Mouse (Mus musculus) kidney, postnatal 14 days (tissue): ENCODE measurements around the gene Fcgr1.
"Not testable (repeated sequence)": the region's sequence is repeated elsewhere in the genome, so short reads cannot be mapped to it uniquely, and the experiment has no call there.

Experiments used
- DNase-seq: peaks from one replicate; pipeline ENCODE4 v3.0.0; 2022; ENCODE audit warnings: mixed read lengths

The Fcgr1 gene

DNA sequence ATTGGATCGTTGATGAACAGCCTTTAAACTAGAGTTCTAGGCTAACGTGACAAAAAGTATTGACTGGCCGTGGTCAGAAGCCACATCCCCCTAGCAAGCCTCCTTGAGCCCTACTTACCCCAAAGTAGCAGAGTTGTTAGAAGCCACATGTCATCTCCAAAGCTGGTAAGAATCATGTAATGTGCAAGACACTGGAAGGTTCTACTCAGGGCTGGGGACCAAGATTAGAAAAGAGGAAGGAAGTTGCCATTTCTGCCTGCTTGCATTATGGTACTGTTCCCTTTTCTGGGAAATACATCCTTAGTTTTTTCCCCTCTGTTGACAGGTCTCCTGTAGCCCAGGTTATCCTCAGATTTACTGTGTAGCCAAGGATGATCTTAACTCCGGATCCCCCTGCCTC is at the start of gene Fcgr1:
Gene Fcgr1, minus strand, starts transcription at position 183 of the 400 bp plus-strand sequence.
- DNase-seq = no peak

DNA sequence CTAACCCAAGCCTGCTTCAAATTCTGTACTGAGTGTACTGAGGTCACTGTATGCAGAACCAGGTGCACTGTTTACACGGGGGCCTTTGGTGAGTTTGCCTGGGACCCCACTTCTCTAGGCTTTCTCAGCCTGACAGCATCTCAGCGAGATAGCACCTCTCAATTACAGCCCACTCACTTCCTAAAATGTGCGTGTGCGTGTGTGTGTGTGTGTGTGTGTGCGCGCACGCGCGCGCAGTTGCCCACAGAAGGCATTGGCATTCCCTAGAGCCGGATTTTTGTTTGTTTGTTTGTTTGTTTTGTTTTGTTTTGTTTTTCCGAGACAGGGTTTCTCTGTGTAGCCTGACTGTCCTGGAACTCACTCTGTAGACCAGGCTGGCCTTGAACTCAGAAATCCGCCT is 48.9 kb upstream of the Fcgr1 start:
- DNase-seq = not testable (repeated sequence)

DNA sequence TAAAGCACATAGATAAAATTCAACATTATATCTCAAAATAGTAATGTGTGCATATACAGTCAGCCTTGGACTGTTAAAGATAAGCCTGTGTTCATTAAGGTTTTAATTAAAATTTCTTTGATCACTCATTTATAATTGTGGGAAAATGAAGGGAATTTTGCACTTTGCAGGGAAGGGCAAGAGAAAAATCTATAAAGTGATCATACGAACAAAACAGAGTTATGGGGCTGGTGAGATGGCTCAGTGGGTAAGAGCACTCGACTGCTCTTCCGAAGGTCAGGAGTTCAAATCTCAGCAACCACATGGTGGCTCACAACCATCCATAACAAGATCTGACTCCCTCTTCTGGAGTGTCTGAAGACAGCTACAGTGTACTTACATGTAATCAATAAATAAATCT is 48.3 kb upstream of the Fcgr1 start:
- DNase-seq = not testable (repeated sequence)

DNA sequence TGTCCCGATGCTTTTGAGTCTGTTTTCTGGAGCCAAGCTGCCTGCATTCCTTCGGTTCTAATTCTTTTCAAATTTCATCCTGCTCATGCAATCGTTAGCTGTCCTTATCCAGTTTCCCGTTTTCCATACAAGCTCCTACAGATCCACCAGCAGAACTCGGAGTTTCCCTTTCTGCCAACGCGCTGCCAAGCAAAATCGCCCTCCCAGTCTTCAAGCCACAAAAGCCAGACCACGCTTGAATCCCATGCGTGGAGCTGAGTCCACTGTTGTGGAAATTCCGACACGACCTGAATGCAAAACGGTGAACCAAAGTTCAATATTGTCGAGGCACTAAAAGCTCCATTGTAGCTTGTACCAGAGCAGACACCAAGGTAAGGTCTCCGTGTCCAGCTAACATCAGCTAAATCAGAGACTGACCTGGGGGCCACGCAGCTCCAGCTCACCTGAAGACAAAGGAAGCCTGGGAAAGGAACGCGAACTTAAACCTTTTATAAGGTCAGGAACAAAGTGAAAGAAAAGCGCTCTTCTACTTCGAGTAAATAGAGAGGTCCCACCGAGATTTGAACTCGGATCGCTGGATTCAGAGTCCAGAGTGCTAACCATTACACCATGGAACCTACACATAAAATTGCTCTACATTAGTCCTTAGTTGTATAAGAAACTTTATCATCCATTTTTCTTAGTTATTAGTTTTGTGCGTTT is 47.0 kb upstream of the Fcgr1 start:
- no peak for DNase-seq

DNA sequence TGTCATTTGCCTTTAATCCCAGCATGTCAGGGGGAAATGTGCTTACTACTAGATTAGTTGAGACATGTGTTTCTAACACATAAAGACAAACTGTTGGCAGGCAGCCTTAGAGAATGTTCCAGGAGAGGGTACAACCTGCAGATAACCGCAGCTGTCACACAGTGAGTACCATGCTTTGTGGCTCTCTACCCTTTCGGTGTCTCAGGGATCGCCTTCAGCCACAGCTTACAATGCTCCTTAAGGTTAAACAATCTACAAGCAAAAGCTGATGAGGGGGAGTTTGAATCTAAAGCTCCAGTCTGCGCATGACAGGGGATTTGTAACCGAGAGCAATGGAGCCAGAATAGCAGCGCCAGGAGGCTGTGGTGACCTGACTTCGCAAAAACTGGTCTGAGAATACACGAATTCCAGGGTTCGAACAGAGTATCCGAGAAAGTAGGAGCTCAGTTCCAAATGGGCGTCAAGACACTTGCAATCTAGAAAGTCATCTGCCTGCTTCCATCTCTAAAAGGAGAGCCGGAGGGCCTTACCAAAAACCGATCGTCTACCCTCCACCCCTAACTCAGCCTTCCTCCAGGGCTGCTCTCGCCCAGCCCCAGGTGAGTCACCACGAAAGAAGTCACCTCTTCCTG is 45.2 kb upstream of the Fcgr1 start:
- DNase-seq = no peak

DNA sequence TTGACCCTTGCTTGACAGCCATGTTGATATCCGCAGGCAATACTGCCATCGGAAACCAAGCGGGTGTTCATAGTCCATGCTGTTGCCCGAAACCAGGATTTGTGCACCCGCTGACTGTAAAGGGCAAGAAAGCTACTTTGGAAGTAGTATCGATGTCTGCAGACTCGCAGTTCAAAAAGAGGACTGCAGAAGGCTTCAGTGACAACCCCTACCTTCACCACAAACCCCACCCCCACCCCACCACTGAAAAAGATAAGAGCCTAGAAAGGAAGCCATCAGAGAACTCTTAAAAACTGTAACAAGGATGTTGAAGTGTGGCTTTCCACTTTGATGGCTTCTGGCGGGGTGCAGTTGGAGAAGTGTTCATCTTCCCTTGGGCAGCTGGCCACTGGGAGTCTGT is 44.3 kb upstream of the Fcgr1 start:
- DNase-seq = no peak

DNA sequence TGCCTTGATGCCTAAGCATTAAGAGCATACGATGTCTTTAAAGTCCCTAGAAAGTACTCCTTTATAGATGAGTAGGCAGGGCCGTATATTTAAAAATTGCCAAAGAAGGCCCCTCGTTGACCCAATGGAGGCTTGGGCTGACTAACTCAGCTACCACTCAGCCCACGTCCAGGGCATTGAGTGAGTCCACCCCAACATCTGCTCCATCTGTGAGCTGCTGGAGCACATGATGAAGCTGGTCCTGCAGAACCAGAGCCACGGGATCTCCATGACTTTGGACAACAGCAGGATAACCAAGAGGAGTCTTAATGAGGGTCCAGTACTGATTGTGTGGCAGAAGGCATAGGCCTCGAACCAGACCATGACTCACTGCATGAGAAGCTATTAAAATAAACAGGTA is 43.5 kb upstream of the Fcgr1 start:
- no peak for DNase-seq

DNA sequence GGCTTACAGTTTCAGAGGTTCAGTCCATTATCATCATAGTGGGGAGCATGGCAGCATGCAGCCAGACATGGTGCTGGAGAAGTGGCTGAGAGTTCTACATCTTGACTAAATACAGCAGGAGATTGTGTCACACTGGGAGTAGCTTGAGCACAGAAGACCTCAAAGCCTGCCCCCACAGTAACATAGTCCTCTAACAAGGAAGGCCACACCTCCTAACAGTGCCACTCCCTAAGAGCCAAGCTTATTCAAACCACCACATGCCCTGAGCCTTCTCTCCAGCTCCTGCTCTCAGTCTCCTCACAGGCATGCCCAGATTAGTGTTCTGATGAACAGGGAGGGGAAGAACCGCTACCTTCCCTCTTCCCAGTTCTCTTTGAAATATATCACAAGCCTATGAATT is 42.9 kb upstream of the Fcgr1 start:
- no peak for DNase-seq

DNA sequence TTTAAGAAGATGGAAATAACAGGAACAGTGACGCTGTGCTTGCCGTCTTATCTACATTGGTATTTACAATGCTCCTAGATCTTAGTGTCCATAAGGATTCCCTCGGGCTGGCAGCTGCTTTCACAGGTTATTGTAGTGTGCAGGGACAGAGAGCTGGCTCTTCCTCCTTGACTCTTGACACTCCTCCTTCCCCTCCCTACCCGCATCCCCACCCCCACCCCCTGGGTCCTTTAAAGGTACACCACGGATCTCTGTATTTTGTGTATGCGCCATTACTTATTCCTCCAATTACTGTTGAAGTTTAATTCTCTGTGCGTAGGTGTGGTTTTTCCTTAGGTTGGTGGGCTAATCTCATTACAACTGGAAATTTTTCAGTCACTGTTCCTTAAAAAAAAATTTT is 41.8 kb upstream of the Fcgr1 start:
- DNase-seq = no peak

DNA sequence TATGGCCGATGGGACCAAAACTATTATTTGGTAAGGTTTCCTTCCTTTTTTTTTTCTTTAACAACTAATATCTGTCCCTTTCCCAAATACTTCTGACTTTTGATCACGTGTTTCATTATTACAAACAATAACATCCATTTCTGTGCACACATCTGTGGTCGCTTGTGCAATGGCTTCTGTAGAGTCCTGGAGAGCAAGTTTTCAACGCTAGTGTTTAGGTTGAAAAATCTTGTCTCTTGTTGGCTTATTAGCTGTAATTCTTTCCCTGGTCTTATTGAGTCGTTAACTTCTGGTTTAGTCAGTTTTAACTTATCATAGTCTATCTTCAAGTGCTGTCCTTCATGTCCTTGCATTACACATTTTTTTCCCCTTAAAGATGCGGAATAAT is 41.4 kb upstream of the Fcgr1 start:
- no peak for DNase-seq

DNA sequence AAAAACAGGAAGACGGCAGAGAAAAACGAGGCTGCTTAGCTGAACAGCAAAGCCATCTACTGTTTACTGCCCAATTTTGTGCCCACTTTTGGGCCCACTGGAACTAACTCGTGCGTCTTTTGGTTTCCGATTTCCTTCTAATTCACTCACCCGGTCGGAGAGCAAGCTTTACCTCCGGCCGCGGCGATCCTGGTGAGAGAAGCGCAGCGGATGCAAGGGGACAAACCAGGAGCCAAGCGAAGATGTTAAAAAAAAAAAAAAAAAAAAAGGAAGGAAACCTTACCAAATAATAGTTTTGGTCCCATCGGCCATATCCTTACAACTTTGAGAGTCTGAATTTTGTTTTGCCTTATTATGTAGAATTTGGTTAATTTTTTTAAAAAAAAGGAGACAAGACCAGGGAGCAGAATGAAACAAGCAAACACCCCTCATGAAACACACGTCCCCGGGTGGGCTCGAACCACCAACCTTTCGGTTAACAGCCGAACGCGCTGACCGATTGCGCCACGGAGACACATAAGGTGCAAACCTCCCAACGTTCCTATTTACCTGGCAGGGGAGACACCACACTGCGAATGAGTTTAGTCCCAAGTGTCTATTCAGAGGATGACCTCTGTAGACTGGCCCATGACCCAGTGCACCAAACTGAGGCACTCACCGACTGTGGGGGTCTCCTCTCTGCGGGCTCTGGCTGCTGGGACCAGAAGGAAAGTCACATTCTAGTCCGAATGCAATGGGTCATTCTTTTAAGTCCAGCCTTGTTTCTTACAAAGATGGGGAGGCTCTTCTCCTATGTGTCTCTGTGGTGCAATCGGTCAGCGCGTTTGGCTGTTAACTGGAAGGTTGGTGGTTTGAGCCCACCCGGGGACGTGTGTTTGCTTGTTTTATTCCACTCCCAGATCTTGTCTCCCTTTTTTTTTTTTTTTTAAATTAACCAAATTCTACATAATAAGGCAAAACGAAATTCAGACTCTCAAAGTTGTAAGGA is 40.7 kb upstream of the Fcgr1 start:
- DNase-seq = no peak

DNA sequence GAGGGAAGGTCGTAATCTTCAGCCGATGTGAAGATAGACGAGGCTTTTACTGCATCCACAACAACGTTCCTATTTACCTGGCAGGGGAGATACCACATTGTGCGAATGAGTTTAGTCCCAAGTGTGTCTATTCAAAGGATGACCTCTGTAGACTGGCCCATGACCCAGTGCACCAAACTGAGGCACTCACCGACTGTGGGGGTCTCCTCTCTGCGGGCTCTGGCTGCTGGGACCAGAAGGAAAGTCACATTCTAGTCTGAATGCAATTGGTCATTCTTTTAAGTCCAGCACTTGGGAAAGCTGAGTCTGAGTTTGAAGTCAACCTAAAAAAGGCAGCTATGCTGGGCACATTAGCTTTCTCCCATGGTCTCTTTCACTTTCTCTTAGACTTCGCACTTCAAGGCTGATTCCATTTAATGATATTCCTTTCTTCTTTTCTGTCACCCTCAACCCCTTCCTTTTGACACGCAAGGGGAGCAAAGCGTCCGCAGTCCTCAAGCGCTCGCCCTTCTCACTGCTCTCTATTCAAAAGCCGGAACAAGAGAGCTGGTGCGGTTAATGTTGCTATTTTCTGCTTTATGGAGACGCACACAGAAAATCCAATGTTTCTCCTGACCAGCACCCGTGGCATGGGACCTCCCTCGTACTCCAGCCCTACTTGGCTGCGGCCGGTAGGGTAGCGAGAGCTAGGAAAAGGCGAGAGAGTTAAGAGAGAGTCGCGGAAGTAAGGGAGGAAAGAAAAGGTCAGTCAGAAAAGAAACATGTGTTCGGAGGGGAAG is 39.8 kb upstream of the Fcgr1 start:
- no peak for DNase-seq

DNA sequence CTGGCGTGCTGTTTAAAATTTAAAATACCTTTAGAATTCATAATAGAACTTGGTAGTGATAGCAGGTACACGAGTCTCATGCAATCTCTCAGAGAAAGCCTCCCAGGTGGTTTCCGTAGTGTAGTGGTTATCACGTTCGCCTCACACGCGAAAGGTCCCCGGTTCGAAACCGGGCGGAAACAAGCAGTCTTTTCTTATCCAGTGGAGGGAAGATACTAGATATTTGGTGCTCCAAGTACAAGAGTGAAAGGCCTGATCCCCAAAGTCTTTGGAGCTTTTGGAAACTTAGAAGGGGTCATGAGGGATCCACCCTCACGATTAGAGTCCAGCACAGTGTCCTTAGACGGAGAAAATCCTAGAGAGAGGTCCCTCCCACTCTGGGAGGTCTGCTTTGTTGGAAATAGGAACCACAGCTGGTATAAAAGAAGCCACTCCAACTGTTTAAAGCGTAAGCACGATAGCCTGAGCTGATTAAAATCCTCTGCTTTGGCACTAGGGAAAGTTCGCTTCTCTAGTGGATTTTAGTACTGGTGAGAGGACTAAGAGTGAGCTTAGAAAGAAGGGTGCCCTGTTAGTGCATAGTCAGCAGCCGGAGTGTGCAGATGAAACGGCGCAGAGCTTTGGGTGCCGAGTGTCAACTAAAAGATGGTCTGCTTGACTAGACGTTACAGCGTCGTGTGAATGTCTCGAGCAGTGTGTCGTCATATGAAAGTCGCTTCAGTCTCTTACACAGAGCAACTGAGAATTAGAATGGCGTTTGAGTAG is 39.0 kb upstream of the Fcgr1 start:
- no peak for DNase-seq

DNA sequence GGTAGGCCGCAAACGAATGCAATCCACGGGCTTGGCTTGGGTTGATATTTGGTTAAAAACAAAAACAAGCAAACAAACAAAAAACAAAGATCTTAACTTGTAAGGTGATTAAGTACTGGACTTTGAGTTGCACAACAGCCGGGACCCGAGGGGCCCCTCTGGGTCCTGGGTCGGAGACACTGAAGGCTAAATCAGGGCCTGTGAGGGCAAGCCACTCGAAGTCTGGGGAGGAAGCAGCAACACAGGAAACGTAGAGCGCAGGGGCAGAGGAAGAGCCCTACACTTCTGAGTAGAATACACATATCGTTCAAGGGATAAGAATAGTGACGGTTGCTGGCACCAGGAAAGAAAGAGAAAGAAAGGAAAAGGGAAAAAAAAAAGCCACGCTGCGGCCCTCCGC is 38.2 kb upstream of the Fcgr1 start:
- DNase-seq = no peak

DNA sequence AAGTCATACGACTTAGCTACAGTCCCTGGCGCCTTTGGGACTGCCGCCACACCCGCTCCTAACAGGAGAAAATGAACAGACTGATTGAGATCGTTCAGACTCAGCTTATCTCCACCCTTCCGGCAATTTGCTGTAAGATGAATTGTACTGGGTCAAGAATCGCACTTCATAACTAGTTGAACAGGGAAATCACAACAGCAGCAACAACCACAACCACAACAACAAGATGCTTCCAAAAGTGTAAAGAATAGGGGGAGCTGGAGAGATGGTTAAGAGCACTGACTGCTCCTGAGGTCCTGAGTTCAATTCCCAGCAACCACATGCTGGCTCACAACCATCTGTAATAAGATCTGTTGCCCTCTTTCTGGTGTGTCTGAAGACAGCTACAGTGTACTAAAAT is 37.7 kb upstream of the Fcgr1 start:
- DNase-seq = no peak

DNA sequence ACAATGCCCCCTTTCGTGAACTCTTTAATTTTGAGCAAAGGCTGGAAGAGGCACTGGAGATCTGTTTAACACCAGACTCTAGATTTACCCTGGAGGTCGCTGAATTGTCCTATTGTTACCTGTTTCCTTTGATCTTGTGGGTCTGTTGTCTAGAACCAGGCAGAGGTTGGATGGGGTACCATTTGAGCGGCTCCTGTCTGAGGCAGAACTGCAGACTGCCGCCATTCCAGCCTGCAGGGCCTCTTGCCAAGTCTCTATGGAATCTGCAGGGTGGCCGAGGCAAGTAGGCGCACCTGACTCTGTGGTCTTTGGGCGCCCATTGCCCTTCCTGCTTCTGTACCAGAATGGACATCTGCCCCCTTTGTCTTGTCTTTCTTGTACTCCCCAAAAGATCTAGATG is 36.8 kb upstream of the Fcgr1 start:
- no peak for DNase-seq

DNA sequence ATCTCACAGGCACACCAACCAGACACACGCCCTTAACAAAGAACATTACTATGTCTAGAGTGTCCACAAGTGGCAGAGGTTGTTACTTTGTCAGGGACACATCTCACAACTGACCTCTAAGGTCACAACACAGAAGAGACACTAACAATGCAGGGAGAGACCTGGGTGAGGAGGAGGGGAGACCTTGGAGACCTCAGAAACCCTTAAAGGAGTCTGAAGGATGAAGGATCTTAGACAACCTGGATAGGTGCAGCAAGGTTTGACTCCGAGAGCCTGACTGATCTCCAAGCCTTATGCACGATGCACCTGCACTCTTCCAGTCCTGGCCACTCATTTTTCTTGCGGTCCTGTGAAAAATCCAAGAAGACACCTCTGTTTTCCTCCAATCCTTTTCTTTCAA is 36.4 kb upstream of the Fcgr1 start:
- no peak for DNase-seq

DNA sequence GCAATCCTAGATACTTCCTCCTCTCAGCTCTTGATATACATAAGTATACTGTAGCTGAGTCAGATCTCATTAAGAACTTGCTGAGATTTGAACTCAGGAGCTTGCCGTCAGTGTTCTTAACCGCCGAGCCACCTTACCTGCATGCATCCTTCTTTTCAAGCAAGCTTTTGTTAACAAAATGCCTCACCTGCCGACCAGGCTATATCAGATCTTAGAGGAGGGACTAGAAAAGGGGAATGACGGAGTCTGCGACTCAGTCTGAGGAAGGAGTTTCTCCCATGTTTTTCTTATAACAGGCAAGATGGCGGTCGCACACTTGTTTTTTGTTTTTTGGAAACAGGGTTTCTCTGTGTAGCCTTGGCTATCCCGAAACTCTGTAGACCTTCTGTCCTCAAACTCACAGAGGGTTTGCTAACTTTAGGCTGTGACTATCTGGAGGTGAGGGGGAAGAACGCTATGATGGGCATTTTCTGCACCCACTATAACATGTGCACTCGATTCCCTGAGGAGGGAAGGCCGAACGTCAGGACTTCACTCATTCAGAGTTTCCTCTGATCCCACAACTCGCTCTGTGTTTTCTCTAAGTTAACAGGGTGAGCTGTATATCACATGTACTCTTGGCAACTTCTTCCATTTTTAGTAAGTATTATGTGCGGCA is 35.1 kb upstream of the Fcgr1 start:
- no peak for DNase-seq

DNA sequence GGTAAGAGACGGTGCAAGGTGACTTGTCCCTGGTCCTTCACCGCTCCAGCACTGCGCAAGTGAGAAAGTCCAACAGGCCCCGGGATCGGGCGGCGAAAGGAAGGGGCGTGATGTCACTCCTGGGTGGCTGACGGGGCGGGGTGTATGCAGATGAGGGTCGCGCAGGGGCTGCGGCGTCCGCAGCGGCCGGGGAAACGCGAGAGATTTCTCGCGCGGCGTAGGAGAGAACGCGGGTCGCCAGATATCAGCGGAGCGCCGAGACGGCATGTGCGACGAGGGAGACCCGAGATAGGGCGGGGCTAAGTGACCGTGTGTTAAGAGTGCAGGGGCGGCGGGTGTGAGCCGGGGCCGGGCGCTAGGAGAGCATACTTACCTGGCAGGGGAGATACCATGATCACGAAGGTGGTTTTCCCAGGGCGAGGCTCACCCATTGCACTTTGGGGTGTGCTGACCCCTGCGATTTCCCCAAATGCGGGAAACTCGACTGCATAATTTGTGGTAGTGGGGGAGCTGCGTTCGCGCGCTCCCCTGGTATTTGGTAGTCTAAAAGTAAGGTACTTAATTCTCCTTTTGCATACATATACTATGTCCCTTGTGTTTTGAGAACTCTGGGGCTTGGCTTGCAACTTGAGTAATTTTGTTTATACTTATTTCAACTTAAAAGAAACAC is 34.4 kb upstream of the Fcgr1 start:
- DNase-seq = peak; percentile 39

DNA sequence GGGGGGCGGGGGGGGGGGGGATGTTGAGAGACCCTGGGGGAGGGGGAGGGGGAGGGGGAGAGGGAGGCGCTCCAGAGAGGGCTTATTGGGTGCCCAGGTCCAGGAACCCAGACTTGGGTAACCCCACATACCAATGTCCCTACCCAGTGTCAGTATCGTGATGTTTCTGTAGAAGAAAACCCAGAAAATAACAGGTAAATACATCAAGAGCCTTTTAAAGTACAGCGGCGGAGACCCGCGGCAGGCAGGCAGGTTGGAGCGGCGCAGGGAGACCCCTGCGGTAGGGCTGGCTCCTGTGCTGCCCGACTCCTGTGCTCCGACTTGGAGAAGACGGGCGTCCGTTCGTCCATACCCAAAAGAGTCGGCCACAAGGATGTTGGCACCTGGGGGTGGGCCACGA is 33.9 kb upstream of the Fcgr1 start:
- no peak for DNase-seq

DNA sequence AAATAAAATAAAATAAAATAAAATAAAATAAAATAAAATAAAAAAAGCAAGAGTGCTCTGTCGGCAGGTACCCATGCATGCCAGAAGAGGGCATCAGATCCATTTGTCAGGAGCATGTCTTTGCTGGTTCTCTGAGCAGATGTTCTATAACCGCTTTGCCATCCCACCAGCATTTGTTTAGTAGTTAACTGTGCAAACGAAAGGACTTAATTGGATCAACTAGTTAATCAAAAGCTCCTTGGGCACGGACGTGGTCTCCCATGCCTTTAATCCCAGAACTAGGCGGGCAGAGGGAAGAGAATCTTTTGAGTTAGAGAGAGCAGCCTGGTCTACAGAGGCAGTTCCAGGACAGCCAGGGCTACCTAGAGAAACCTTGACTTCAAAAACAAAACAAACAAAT is 33.4 kb upstream of the Fcgr1 start:
- no peak for DNase-seq
